Mouse (Mus musculus) limb, embryonic 13.5 days (tissue): ENCODE results near the gene Stox2. TPM values are rescaled to one million over a fixed set of nuclear protein-coding genes. Genes with fewer than 3 reads are reported as not detected.
"Not testable (repeated sequence)": the region's sequence is repeated elsewhere in the genome, so short reads cannot be mapped to it uniquely, and the experiment has no call there.

ENCODE experiments used
- ATAC-seq: fragments of 200-750 bp; cut with Nextera tagmentation; 2 replicates; pipeline ENCODE4 v1.8.0; 2017; ENCODE audit warnings: low read depth, moderate number of reproducible peaks, moderate TSS enrichment; ENCODE audit not compliant: low FRiP score
- H3K27ac ChIP-seq: fragments of 300-500 bp; sonication (generic); 2 replicates; pipeline ENCODE4 v1.5.1; 2015; ENCODE audit warnings: inconsistent platforms, mild to moderate bottlenecking, moderate library complexity
- H3K27me3 ChIP-seq: fragments of 300-500 bp; sonication (generic); 2 replicates; pipeline ENCODE4 v1.6.1; 2015; ENCODE audit warnings: mild to moderate bottlenecking, inconsistent platforms
- H3K36me3 ChIP-seq: fragments of 300-500 bp; sonication (generic); 2 replicates; pipeline ENCODE4 v1.6.1; 2015; ENCODE audit warnings: inconsistent platforms, mild to moderate bottlenecking, moderate library complexity
- H3K4me1 ChIP-seq: fragments of 300-500 bp; sonication (generic); 2 replicates; pipeline ENCODE4 v1.6.1; 2015; ENCODE audit warnings: inconsistent platforms
- H3K4me2 ChIP-seq: fragments of 300-500 bp; sonication (generic); replicated peaks from 2 replicates; pipeline ENCODE4 v1.6.1; 2015; ENCODE audit warnings: inconsistent platforms, mild to moderate bottlenecking, moderate library complexity
- H3K4me3 ChIP-seq: fragments of 300-500 bp; sonication (generic); 2 replicates; pipeline ENCODE4 v1.5.1; 2015; ENCODE audit warnings: moderate library complexity, mild to moderate bottlenecking, inconsistent platforms
- H3K9ac ChIP-seq: fragments of 300-500 bp; sonication (generic); 2 replicates; pipeline ENCODE4 v1.6.1; 2015; ENCODE audit warnings: mild to moderate bottlenecking, inconsistent platforms
- H3K9me3 ChIP-seq: fragments of 300-500 bp; sonication (generic); 2 replicates; pipeline ENCODE4 v1.6.1; 2016; ENCODE audit warnings: inconsistent platforms
- WGBS: fragments of 180-500 bp; shearing (Covaris S2); methylation state at CpG from one replicate; pipeline ENCODE4 v1.1.7; 2015; 5-methylcytosine and 5-hydroxymethylcytosine counted together
- polyA plus RNA-seq: library from polyadenylated mRNA; unstranded; fragments of >200 nt; fragmentation: Nextera tagmentation; extraction: Ambion mirVana; gene quantifications from 2 replicates; pipeline ENCODE4 v1.2.1, GENCODE M21; 2015

Gene Stox2
- polyA plus RNA-seq, 1 experiment from 2014 or later, result 21.4 TPM

DNA sequence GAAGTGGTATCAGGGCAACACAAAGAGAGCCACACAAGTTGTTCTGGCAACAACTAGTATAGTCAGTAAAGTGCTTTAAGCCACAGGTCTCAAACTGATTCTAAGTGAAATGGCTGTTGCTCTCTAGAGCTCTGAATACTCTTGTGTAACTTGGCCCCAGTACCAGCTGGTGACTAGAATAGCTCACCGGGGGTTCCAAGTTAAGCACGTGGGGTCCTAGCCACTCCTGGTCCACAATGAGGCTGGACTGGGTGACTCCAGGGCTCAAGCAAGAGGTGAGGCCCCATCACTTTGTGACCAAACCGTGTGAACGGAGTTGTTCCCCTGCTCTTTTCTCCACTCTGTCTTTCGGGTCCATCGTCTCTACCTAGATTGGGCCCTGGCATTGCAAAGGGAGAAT, 8.2 kb downstream of the Stox2 start:
- Histone ChIP-seq H3K4me1 (peaks cover 9% of the 10 kb centered on the region; the same call in 1 of the 2 replicates), H3K9ac (no peak overlapping the region), H3K27me3 (no peaks in the 10 kb centered on the region), H3K4me2 (no peak overlapping the region), H3K27ac (no peak overlapping the region), H3K4me3 (no peak overlapping the region), H3K9me3 (no peaks in the 10 kb centered on the region), H3K36me3 (no peaks in the 10 kb centered on the region)
- no peak for ATAC-seq
- 88% methylated on average over 6 of the region's 6 CpGs for WGBS

DNA sequence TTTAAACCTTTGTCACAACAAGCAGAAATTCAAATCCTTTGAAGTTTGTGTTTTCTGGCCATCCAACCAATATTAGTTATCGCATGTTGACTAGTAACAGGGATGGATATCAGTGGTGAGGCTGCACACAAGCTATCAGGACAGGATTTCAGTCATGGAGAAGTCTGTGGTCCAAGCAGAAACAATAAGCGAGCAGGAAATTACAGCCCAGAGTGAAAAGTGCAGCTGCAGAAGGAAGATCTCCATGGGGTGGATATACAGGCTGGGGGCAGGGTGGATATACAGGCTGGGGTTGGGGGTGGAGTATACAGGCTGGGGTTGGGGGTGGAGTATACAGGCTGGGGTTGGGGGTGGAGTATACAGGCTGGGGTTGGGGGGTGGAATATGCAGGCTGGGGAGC, 10.3 kb downstream of the Stox2 start:
- no peaks in the 10 kb centered on the region for H3K36me3 ChIP-seq
- H3K27ac ChIP-seq, result no peak overlapping the region
- H3K4me3 ChIP-seq, result no peak overlapping the region
- no peak for ATAC-seq
- H3K9ac ChIP-seq, result no peak overlapping the region
- no peaks in the 10 kb centered on the region for H3K9me3 ChIP-seq
- WGBS, result 59% methylated on average over 2 of the region's 2 CpGs
- no peaks in the 10 kb centered on the region for H3K27me3 ChIP-seq
- H3K4me2 ChIP-seq, result no peak overlapping the region
- peaks cover 15% of the 10 kb centered on the region; the same call in 1 of the 2 replicates for H3K4me1 ChIP-seq

DNA sequence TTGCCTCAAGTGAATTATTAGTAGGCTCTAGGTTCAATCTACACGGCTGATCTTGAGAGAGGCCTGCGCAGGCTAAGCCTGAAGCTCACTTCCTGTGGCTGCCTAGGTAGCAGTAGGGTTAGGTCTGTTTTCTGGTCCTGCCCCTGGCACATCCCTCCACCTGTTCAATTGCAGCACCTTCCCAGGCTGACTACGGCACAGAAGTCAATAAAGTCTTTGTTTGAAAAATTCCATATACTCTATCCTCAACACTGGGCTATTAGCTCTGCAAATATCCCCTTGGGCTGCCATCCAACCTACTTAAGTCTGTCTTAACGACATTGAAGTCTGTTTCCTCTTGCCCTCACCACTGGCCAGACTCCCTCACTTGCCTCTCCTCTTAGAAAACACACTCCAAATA, 10.8 kb downstream of the Stox2 start:
- no peak overlapping the region for H3K9ac ChIP-seq
- peaks cover 15% of the 10 kb centered on the region; the same call in 1 of the 2 replicates for H3K4me1 ChIP-seq
- H3K4me3 ChIP-seq, result no peak overlapping the region
- H3K9me3 ChIP-seq, result no peaks in the 10 kb centered on the region
- no peaks in the 10 kb centered on the region for H3K27me3 ChIP-seq
- WGBS, result 38% methylated on average over 4 of the region's 4 CpGs
- ATAC-seq, result no peak
- H3K27ac ChIP-seq, result no peak overlapping the region
- no peaks in the 10 kb centered on the region for H3K36me3 ChIP-seq
- no peak overlapping the region for H3K4me2 ChIP-seq

DNA sequence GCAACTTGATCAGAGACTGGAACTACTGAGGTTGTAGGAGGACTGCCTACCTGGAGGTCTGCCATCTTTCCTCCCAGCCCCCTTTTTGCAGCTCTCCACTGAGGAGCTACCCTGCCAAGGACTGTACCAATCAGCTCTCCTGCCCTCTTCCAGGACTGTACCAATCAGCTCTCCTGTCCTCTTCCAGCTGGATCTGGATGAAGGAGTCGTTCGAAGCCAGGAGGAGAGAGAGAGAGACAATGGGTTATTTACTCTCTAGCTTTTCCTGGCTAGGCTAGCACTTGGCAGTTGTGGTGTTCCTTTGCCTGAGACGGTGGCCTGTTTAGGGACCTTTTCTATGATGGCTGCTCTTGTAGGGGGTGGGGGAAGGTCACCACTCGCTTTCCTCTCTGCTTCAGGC, 14.9 kb downstream of the Stox2 start:
- Histone ChIP-seq H3K9ac (no peak overlapping the region), H3K36me3 (no peaks in the 10 kb centered on the region), H3K27me3 (no peaks in the 10 kb centered on the region), H3K4me2 (no peak overlapping the region), H3K4me1 (peaks cover 15% of the 10 kb centered on the region; the same call in 1 of the 2 replicates), H3K4me3 (no peak overlapping the region), H3K27ac (no peak overlapping the region), H3K9me3 (no peaks in the 10 kb centered on the region)
- WGBS, result 69% methylated on average over 4 of the region's 4 CpGs
- ATAC-seq, result no peak

DNA sequence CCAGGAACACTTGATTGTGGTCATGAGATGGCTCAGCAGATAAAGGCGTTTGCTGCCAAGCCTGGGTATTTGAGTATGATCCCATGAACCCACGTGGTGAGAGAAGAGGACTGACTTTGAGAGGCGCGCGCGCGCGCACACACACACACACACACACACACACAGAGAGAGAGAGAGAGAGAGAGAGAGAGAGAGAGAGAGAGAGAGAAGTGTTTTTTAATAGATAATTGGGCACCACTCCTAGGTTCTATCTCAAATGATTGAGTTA, 32.0 kb downstream of the Stox2 start:
- not testable (repeated sequence) for H3K9ac ChIP-seq, H3K36me3 ChIP-seq, H3K27ac ChIP-seq, H3K9me3 ChIP-seq, ATAC-seq
- peak overlapping the region; percentile 95 for H3K4me2 ChIP-seq
- peaks cover 68% of the 10 kb centered on the region for H3K27me3 ChIP-seq
- WGBS, result 0% methylated on average over 8 of the region's 8 CpGs
- peaks cover 24% of the 10 kb centered on the region for H3K4me1 ChIP-seq
- peak overlapping the region; percentile 68 for H3K4me3 ChIP-seq

DNA sequence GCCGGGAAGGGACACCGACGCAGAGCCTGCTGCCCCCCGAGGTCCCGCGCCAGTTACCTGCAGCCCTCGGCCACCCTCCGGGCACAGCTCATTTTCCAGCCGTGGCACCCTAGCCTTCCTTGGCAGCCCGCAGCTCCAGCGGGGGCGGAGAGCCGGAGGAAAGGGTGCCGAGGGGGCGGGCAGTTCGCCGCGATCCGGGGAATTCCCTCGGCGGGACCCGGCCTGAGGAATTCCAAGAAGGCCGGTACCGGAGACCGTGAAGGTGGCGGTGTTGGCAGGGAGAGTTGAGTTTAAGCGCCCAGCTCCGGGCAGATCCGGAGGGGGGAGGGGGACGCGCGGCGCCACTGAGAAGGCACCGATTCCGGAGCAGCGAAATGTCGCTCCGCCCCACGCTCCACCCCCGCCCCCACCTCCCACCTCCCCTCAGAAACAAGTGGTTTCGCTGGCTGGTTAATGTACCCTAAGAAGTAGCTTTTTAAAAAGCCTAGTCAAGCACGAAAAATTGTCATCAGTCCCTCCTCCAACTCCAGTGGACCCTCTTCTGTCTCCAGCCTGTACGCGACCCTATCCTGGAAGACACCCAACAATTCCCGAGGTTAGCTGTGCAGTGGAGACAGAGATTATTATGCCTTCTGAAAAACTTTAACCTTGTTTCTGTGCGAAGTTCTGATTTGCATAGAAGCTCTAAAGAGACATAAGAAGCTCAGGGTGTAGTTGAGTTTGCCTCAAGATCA, 32.5 kb downstream of the Stox2 start:
- Histone ChIP-seq H3K27ac (peak overlapping the region; percentile 28; the same call in 1 of the 2 replicates), H3K9ac (peak overlapping the region; percentile 73), H3K4me2 (peak overlapping the region; percentile 95), H3K27me3 (peaks cover 73% of the 10 kb centered on the region), H3K4me3 (peak overlapping the region; percentile 68), H3K36me3 (no peaks in the 10 kb centered on the region), H3K9me3 (no peaks in the 10 kb centered on the region), H3K4me1 (peaks cover 26% of the 10 kb centered on the region)
- under 1% methylated on average over 44 of the region's 46 CpGs for WGBS
- peak; percentile 55; the same call in 1 of the 2 replicates for ATAC-seq

DNA sequence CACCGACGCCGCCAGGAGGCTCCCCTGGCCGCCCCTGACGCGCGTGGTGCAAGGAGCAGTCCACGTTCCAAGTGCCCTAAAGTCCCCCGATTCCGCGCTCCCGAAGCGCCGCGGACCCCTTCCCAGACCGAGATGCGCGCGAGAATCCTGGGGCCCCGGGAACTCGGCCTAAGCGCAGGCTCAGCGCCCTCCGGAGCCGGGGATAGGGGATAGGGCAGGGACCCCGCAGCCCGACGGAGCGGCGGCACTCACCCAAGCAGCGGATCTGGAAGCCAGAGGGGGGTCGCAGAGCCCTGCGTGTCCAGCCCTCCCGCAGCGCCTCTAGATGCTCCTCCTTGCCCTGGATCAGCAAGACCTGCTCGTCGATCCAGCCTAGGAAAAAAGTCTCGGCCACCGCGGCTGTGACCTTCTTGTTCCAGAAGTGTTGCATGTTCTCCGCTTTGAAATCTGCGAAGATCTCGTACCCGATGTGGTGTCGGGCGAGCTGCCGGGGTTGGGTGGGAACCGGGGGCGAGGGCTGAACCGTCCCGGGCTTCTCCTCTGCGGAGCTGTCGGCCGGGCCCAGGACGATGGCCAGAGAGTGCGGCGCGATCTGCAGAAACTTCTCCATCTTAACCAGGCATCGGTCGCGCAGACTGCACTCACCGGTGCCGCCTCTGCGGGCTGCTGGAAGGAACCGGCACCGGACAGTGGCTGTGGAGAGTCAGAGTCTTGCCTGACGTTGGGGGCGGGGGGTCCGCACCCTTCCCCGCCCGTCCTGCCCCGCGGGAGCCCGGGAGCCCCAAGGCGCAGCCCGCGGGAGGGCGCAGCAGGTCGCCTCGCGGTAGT, 33.3 kb downstream of the Stox2 start:
- Histone ChIP-seq H3K4me3 (peak overlapping the region; percentile 68), H3K27me3 (peaks cover 81% of the 10 kb centered on the region), H3K4me1 (peaks cover 26% of the 10 kb centered on the region), H3K36me3 (no peaks in the 10 kb centered on the region), H3K9me3 (no peaks in the 10 kb centered on the region), H3K4me2 (peak overlapping the region; percentile 95), H3K9ac (peak overlapping the region; percentile 73), H3K27ac (no peak overlapping the region; the same call in 1 of the 2 replicates)
- WGBS, result under 1% methylated on average over 75 of the region's 81 CpGs
- ATAC-seq, result peak; percentile 46; the same call in 1 of the 2 replicates

DNA sequence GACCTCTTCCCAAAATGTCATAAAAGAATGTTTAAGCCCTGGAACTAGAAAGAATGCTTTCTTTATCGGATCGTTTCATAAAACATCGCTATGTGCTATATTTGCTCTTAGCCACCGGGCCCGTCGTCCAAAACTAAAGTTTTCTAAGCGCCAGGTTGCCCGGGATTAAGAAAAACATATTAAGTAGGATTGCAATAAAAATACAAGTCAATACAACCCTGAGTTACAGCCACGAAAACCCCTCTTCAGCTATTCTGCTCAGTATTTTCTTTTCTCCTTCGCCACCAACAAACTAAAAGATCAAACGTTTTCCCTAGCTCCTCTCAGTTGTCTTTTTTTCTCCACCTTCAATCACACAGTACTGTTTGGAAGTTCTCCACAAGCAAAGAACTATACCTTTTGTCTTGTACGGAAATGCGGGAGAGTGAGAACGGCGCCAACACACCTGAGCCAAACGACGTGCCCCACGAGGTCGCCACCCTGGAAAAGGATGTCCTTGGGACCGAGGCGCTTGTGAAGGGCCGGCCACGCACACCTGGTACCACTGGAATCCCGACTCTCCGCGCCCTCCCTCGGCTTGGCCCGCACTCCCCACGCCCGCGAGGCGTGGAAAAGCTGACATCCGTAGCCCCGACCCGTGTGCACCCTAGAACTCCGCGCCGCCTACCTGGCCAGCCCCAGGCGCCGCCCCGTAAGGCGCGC, 34.0 kb downstream of the Stox2 start:
- Histone ChIP-seq H3K4me2 (peak overlapping the region; percentile 95), H3K27ac (no peak overlapping the region), H3K27me3 (peaks cover 86% of the 10 kb centered on the region), H3K4me1 (peaks cover 26% of the 10 kb centered on the region), H3K4me3 (peak overlapping the region; percentile 68), H3K9ac (peak overlapping the region; percentile 73), H3K36me3 (no peaks in the 10 kb centered on the region), H3K9me3 (no peaks in the 10 kb centered on the region)
- under 1% methylated on average over 43 of the region's 43 CpGs for WGBS
- 0 out of 2 replicates have a peak, but pooled peaks have one; percentile 34 for ATAC-seq

DNA sequence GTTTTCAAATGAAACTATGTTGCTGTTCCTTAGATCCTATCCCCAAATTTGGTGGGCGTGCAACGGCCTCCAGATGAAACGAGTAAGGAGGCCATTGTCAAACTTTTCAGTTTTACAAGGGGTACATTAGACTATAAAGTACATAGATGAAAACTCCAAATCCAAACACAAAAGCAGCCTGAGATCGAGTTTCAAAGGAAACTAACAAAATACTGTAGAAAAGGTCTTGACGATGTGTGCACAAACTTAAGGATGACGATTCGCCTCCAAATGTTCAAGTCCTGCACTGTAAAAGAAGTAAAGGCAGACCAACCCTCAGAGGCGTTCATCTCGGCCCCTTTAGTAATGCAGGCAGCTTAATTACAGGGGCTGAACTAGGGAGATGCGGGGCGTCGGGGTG, 34.8 kb downstream of the Stox2 start:
- no peak for ATAC-seq
- Histone ChIP-seq H3K4me3 (peak overlapping the region; percentile 68), H3K9ac (no peak overlapping the region), H3K27ac (no peak overlapping the region), H3K36me3 (no peaks in the 10 kb centered on the region), H3K9me3 (no peaks in the 10 kb centered on the region), H3K4me1 (peaks cover 26% of the 10 kb centered on the region), H3K27me3 (peaks cover 87% of the 10 kb centered on the region), H3K4me2 (peak overlapping the region; percentile 95)
- WGBS, result 4% methylated on average over 12 of the region's 12 CpGs

DNA sequence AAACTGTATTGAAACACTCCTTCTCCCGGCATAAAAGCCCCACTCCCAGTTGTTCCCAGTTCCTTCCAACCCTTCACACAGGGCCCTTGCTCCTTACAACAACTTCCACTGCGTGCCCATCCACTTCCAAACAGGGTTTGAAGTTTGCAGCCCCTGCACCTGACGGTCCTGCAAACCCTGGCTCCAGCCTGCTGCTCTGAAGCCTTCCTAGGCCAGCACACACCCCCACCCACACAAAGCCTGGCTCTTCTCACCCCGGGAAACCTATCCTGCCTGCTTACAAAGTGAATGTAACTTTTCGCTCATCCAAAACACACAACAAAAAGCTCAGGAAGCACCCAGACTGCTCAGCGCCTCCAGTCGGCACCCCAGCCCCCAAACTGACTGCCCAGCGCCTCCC, 37.1 kb downstream of the Stox2 start:
- no peak overlapping the region for H3K27ac ChIP-seq
- no peak overlapping the region for H3K9ac ChIP-seq
- peaks cover 26% of the 10 kb centered on the region for H3K4me1 ChIP-seq
- peaks cover 66% of the 10 kb centered on the region for H3K27me3 ChIP-seq
- no peak for ATAC-seq
- H3K4me3 ChIP-seq, result no peak overlapping the region
- WGBS, result 7% methylated on average over 8 of the region's 8 CpGs
- H3K36me3 ChIP-seq, result no peaks in the 10 kb centered on the region
- no peaks in the 10 kb centered on the region for H3K9me3 ChIP-seq
- peak overlapping the region; percentile 32 for H3K4me2 ChIP-seq

DNA sequence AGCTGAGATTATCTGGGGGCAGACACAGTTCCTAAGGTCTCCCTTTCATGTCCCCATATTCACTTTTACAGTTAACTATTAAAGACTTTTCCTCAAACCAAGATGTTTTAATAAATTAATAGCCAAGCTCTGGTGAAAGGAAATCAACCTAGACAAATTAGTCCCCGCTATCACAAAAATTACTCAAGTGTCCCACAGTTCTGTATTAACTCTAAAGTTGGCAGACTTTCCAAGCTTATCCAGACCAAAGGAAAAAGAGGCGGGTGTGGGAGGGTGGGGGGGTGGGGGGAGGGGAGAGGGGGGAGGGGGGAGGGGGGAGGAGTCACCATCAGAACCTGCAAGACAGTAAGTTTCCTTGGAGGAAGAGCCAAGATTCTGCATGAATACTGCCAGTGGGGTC, 41.3 kb downstream of the Stox2 start:
- peaks cover 5% of the 10 kb centered on the region; the same call in 1 of the 2 replicates for H3K4me1 ChIP-seq
- no peak overlapping the region for H3K4me2 ChIP-seq
- H3K4me3 ChIP-seq, result no peak overlapping the region
- 89% methylated on average over 1 of the region's 2 CpGs for WGBS
- peaks cover 27% of the 10 kb centered on the region for H3K27me3 ChIP-seq
- no peaks in the 10 kb centered on the region for H3K36me3 ChIP-seq
- no peak overlapping the region for H3K27ac ChIP-seq
- no peak for ATAC-seq
- no peak overlapping the region for H3K9ac ChIP-seq
- no peaks in the 10 kb centered on the region for H3K9me3 ChIP-seq

DNA sequence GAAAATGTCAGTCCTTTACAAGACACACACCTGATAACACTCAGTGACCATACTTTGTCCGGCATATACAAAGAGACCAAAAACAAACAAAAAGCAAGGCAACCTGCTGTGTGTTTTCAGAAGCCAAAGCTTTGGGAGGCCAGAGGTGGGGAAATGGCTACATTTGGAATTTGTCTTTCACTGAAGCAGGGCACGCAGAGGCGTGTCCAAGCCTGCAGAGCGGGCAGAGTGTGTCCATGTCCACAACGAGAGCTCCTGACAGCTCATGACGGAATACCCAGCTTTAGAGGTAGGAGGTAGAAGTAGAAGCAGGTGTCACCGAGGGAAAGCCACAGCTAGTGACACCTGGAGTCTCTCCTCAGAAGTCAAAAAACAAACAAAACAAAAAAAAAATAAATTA, 53.2 kb downstream of the Stox2 start:
- Histone ChIP-seq H3K9ac (no peak overlapping the region), H3K4me3 (no peak overlapping the region), H3K36me3 (no peaks in the 10 kb centered on the region), H3K9me3 (no peaks in the 10 kb centered on the region), H3K27ac (no peak overlapping the region), H3K4me1 (peaks cover 5% of the 10 kb centered on the region; the same call in 1 of the 2 replicates), H3K27me3 (no peaks in the 10 kb centered on the region), H3K4me2 (no peak overlapping the region; the same call in 1 of the 2 replicates)
- 68% methylated on average over 7 of the region's 7 CpGs for WGBS
- ATAC-seq, result no peak
